Mouse (Mus musculus): ENCODE data around the gene Abcb9.
"Not testable (repeated sequence)": the region's sequence is repeated elsewhere in the genome, so short reads cannot be mapped to it uniquely, and the experiment has no call there.

Gene Abcb9

GRCm38 (mm10) chr5:124074845-124075307, 20.7 kb downstream of the Abcb9 start:
- in situ Hi-C loops (cut with MboI; ENCODE audit: unreplicated experiment in 2 of 2), result loop anchor here in 1 of 2 experiments (25.0 kb wide), 1 partner anchor 113 kb away; the partner anchor contains the start of gene Hip1r

GRCm38 (mm10) chr5:124073682-124074081, 21.9 kb downstream of the Abcb9 start:
- in situ Hi-C loops (cut with MboI; ENCODE audit: unreplicated experiment in 2 of 2), result no loop called here

- in situ Hi-C loops (cut with MboI; ENCODE audit: unreplicated experiment in 2 of 2), result no loop called here
Observed at GRCm38 (mm10) chr5:124069657-124070056, 25.9 kb downstream of the Abcb9 start.

GRCm38 (mm10) chr5:124062037-124062824, 33.4 kb downstream of the Abcb9 start:
- in situ Hi-C loops (cut with MboI; ENCODE audit: unreplicated experiment in 2 of 2), result no loop called here

GRCm38 (mm10) chr5:124059677-124060076, 35.9 kb downstream of the Abcb9 start:
- in situ Hi-C loops (cut with MboI; ENCODE audit: unreplicated experiment in 2 of 2), result no loop called here

- in situ Hi-C loops (cut with MboI; ENCODE audit: unreplicated experiment in 2 of 2), result no loop called here
Observed at GRCm38 (mm10) chr5:124058749-124059148, 36.8 kb downstream of the Abcb9 start.

- in situ Hi-C loops (cut with MboI; ENCODE audit: unreplicated experiment in 2 of 2), result no loop called here
Observed at GRCm38 (mm10) chr5:124056956-124057355, 38.6 kb downstream of the Abcb9 start.

- in situ Hi-C loops (cut with MboI; ENCODE audit: unreplicated experiment in 2 of 2), result no loop called here
Observed at GRCm38 (mm10) chr5:124056219-124056618, 39.4 kb downstream of the Abcb9 start.

GRCm38 (mm10) chr5:124052641-124053040, 43.0 kb downstream of the Abcb9 start:
- in situ Hi-C loops (cut with MboI; ENCODE audit: unreplicated experiment in 2 of 2), result not testable (repeated sequence)

GRCm38 (mm10) chr5:124051899-124052491, 43.6 kb downstream of the Abcb9 start:
- in situ Hi-C loops (cut with MboI; ENCODE audit: unreplicated experiment in 2 of 2), result no loop called here

- in situ Hi-C loops (cut with MboI; ENCODE audit: unreplicated experiment in 2 of 2), result no loop called here
Observed at GRCm38 (mm10) chr5:124050095-124051050, 45.2 kb downstream of the Abcb9 start.

GRCm38 (mm10) chr5:124049249-124050045, 46.2 kb downstream of the Abcb9 start:
- in situ Hi-C loops (cut with MboI; ENCODE audit: unreplicated experiment in 2 of 2), result no loop called here

GRCm38 (mm10) chr5:124046741-124047401, 48.7 kb downstream of the Abcb9 start:
- in situ Hi-C loops (cut with MboI; ENCODE audit: unreplicated experiment in 2 of 2), result no loop called here

- in situ Hi-C loops (cut with MboI; ENCODE audit: unreplicated experiment in 2 of 2), result no loop called here
Observed at GRCm38 (mm10) chr5:124045453-124046010, 50.1 kb downstream of the Abcb9 start.

GRCm38 (mm10) chr5:124043999-124044398, 51.6 kb downstream of the Abcb9 start:
- in situ Hi-C loops (cut with MboI; ENCODE audit: unreplicated experiment in 2 of 2), result no loop called here

- in situ Hi-C loops (cut with MboI; ENCODE audit: unreplicated experiment in 2 of 2), result no loop called here
Observed at GRCm38 (mm10) chr5:124043212-124043978, 52.2 kb downstream of the Abcb9 start.

GRCm38 (mm10) chr5:124041097-124041496, 54.5 kb downstream of the Abcb9 start:
- in situ Hi-C loops (cut with MboI; ENCODE audit: unreplicated experiment in 2 of 2), result no loop called here

- in situ Hi-C loops (cut with MboI; ENCODE audit: unreplicated experiment in 2 of 2), result no loop called here
Observed at GRCm38 (mm10) chr5:124039602-124040001, 56.0 kb downstream of the Abcb9 start.
